Mouse (Mus musculus): Measurements from ENCODE around the gene Gm10134.
"Not testable (repeated sequence)": the region's sequence is repeated elsewhere in the genome, so short reads cannot be mapped to it uniquely, and the experiment has no call there.

Gm10134 gene

GRCm38 (mm10) chr2:28506291-28506690 lies 396 bp downstream of the Gm10134 start:
- DNase-seq: no peak

- not testable (repeated sequence) for DNase-seq
Observed at GRCm38 (mm10) chr2:28511600-28511999, 5.7 kb downstream of the Gm10134 start.

- DNase-seq: peak; percentile 75 to 85
Observed at GRCm38 (mm10) chr2:28512798-28513401, 7.0 kb downstream of the Gm10134 start, which contains the start of gene Ralgds. Ralgds (plus strand) TSS chr2:28513125.

GRCm38 (mm10) chr2:28513431-28514370 lies 7.8 kb downstream of the Gm10134 start:
- peak; percentile 43 to 56 for DNase-seq

GRCm38 (mm10) chr2:28514489-28514888 lies 8.6 kb downstream of the Gm10134 start:
- peak; percentile 91 to 94 for DNase-seq

GRCm38 (mm10) chr2:28517206-28517909 lies 11.5 kb downstream of the Gm10134 start:
- DNase-seq: peak; percentile 81 to 83

- DNase-seq: no peak
Observed at GRCm38 (mm10) chr2:28518231-28518630, 12.3 kb downstream of the Gm10134 start.

GRCm38 (mm10) chr2:28520581-28520980 lies 14.7 kb downstream of the Gm10134 start:
- DNase-seq: peak; percentile 66 to 75

GRCm38 (mm10) chr2:28521571-28522151 lies 15.8 kb downstream of the Gm10134 start:
- DNase-seq: peak; percentile 44 to 56

- DNase-seq: peak; percentile 46 to 56
Observed at GRCm38 (mm10) chr2:28522166-28522565, 16.3 kb downstream of the Gm10134 start.

- DNase-seq: peak; percentile 79 to 82
Observed at GRCm38 (mm10) chr2:28523643-28524117, 17.8 kb downstream of the Gm10134 start.

- peak; percentile 9 to 15 for DNase-seq
Observed at GRCm38 (mm10) chr2:28524406-28524805, 18.5 kb downstream of the Gm10134 start.

GRCm38 (mm10) chr2:28525219-28525942 lies 19.5 kb downstream of the Gm10134 start:
- peak; percentile 49 to 62 for DNase-seq

GRCm38 (mm10) chr2:28525943-28526876 lies 20.3 kb downstream of the Gm10134 start:
- DNase-seq: peak; percentile 16 to 24

- peak; percentile 20 to 47 for DNase-seq
Observed at GRCm38 (mm10) chr2:28527436-28528353, 21.8 kb downstream of the Gm10134 start.

GRCm38 (mm10) chr2:28528354-28528730 lies 22.4 kb downstream of the Gm10134 start:
- DNase-seq: peak in 1 of 2 experiments; percentile 36

- DNase-seq: no peak
Observed at GRCm38 (mm10) chr2:28529856-28530255, 24.0 kb downstream of the Gm10134 start.

GRCm38 (mm10) chr2:28530311-28530710 lies 24.4 kb downstream of the Gm10134 start:
- no peak for DNase-seq

Data from cerebellum, postnatal 36 days (tissue).